Mouse (Mus musculus) C2C12 (cell line): ENCODE results near the gene Prodh2.

Experiments used
- CEBPB ChIP-seq: IDR thresholded peaks from one replicate; pipeline ENCODE4 v1.6.1; 2011; ENCODE audit warnings: low read depth, mild to moderate bottlenecking, control low read depth, moderate library complexity
- USF1 ChIP-seq: IDR thresholded peaks from one replicate; pipeline ENCODE4 v1.6.1; 2011; ENCODE audit warnings: low read depth, mild to moderate bottlenecking, control low read depth, moderate library complexity

DNA sequence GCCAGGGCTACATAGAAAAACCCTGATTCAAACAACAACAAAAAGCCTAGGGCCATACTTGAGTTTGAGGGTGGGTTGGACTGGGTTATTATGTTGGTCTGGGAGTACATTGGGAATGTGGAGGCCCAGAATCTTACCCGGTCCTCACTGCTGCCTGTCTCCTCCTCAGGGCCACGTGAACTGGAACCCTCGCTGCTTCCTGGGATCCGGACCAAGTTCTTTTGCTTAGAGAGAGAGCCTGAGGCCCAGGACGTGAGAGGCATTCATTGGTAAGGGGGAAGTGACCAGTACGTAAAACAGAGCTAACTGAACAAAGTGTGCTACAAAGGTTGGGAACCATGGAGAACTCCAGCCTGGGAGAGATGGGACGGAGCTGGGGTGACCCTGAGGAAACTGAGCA is 43.2 kb upstream of the Prodh2 start:
- TF ChIP-seq CEBPB (no peak), USF1 (no peak)
